Mouse (Mus musculus): Measurements from ENCODE around the gene Ripor1. TPM values are rescaled to one million over a fixed set of nuclear protein-coding genes. Genes with fewer than 3 reads are reported as not detected.
A peak's percentile ranks its signal among the peaks of the same experiment; 100 is the strongest.

The Ripor1 gene
- total and polyA plus RNA-seq, 3 experiments, result 0.24 to 7.2 (median 1.7) TPM

- Histone ChIP-seq H3K4me2 (ENCODE audit: insufficient read depth, low read depth, poor library complexity, severe bottlenecking) (peak overlapping the region; percentile 41), H3K4me3 (replicated peaks in 1 of 3; ENCODE audit: low read depth in 2 of 3, low read length in 2 of 3, poor library complexity in 1 of 3) (peak overlapping the region; percentile 71 to 85 (median 72)), H3K4me1 (ENCODE audit: control insufficient read depth in 1 of 2, insufficient read depth in 2 of 2) (peaks cover 6 to 50% of the 10 kb centered on the region in 2 experiments), H3K27ac (ENCODE audit: insufficient read depth, low read depth) (0 out of 2 replicates have a peak overlapping the region, but pooled peaks have one; percentile 69), H3K79me2 (replicated peaks; ENCODE audit: control insufficient read depth, extremely low read depth, insufficient read depth, poor library complexity, severe bottlenecking) (peaks cover 43% of the 10 kb centered on the region), H3K9me3 (replicated peaks; ENCODE audit: low read length) (no peaks in the 10 kb centered on the region), H3K27me3 (replicated peaks) (no peaks in the 10 kb centered on the region), H3K9ac (ENCODE audit: insufficient read depth, low read depth) (peak overlapping the region; percentile 86), H3K36me3 (replicated peaks in 1 of 2; ENCODE audit: control insufficient read depth in 1 of 2, insufficient read depth in 1 of 2, low read length in 1 of 2) (peaks cover 0 to 11% of the 10 kb centered on the region in 2 experiments)
- dilution Hi-C loops (cut with MboI; ENCODE audit: extremely low pct_ligation_motif_present, extremely low pct_unique_long_range_greater_than_20kb, low sequenced_read_pairs) (no loop called here), in situ Hi-C loops (cut with MboI; ENCODE audit: low pct_ligation_motif_present, low pct_unique_long_range_greater_than_20kb, low sequenced_read_pairs) (loop anchor here (5.0 kb wide), 1 partner anchor 52 kb away; the partner anchor contains the start of gene Carmil2)
- no peak for DNase-seq (ENCODE audit: extremely low read depth)
- TF ChIP-seq ZMIZ1 (IDR thresholded peaks at IDR 0.05; ENCODE audit: low read depth, low read length), result peak; percentile 39; the same call in 1 of the 2 replicates
- 0 out of 2 replicates have a peak, but pooled peaks have one; percentile 42 for TF ChIP-seq POLR2AphosphoS2 (IDR thresholded peaks at IDR 0.05; ENCODE audit: low read depth, low read length)
- no peak for TF ChIP-seq MXI1 (IDR thresholded peaks at IDR 0.05; ENCODE audit: low read depth, low read length)
- no peak for TF ChIP-seq SMC3 (IDR thresholded peaks at IDR 0.05; ENCODE audit: low read depth, low read length)
- TF ChIP-seq BHLHE40 (IDR thresholded peaks at IDR 0.05; ENCODE audit: low read depth, low read length), result peak; percentile 14; the same call in 1 of the 2 replicates
- TF ChIP-seq PAX5 (IDR thresholded peaks at IDR 0.05; ENCODE audit: low read length), result no peak
- no peak for TF ChIP-seq ZKSCAN1 (IDR thresholded peaks at IDR 0.05; ENCODE audit: borderline replicate concordance, low read depth, low read length)
- no peak for TF ChIP-seq NRF1 (IDR thresholded peaks at IDR 0.05; ENCODE audit: low read depth, low read length)
- TF ChIP-seq USF1 (IDR thresholded peaks at IDR 0.05; ENCODE audit: low read depth, low read length), result no peak
- no peak for TF ChIP-seq USF2 (conservative IDR thresholded peaks at IDR 0.05; ENCODE audit: low read depth, low read length)
- TF ChIP-seq MAFK (IDR thresholded peaks at IDR 0.05; ENCODE audit: insufficient replicate concordance, low read length), result 0 out of 2 replicates have a peak, but pooled peaks have one; percentile 9
- TF ChIP-seq E2F4 (IDR thresholded peaks at IDR 0.05; ENCODE audit: insufficient replicate concordance, low read depth, low read length), result no peak
- TF ChIP-seq HCFC1 (IDR thresholded peaks at IDR 0.05; ENCODE audit: low read depth, low read length), result peak; percentile 11; the same call in 1 of the 2 replicates
- TF ChIP-seq JUN (IDR thresholded peaks at IDR 0.05; ENCODE audit: insufficient read depth, low read depth, low read length), result no peak
- TF ChIP-seq MAX (IDR thresholded peaks at IDR 0.05; ENCODE audit: low read length), result peak; percentile 23; the same call in 1 of the 2 replicates
- peak; percentile 35; the same call in 1 of the 2 replicates for TF ChIP-seq CHD2 (IDR thresholded peaks at IDR 0.05; ENCODE audit: low read length)
- peak; percentile 25; the same call in 1 of the 2 replicates for TF ChIP-seq NELFE (IDR thresholded peaks at IDR 0.05; ENCODE audit: low read depth, low read length)
- no peak for TF ChIP-seq RCOR1 (conservative IDR thresholded peaks at IDR 0.05; ENCODE audit: low read depth, low read length)
- TF ChIP-seq CTCF (conservative IDR thresholded peaks at IDR 0.05 in 1 of 2, IDR thresholded peaks at IDR 0.05 in 1 of 2; ENCODE audit: low read depth in 2 of 2, low read length in 2 of 2), result no peak
- 0 out of 2 replicates have a peak, but pooled peaks have one; percentile 22 for TF ChIP-seq ELF1 (IDR thresholded peaks at IDR 0.05; ENCODE audit: low read depth, low read length)
- peak; percentile 68; the same call in 1 of the 2 replicates for TF ChIP-seq SIN3A (IDR thresholded peaks at IDR 0.05; ENCODE audit: low read length)
- no peak for TF ChIP-seq JUND (conservative IDR thresholded peaks at IDR 0.05; ENCODE audit: low read depth, low read length)
Measured at GRCm38 (mm10) chr8:105634771-105635458, 29.9 kb downstream of the Ripor1 start.

Measured in CH12.LX (cell line).